Mouse (Mus musculus) B cell, adult 2 months (primary cell): ENCODE measurements around the gene Slc24a2.

ENCODE experiments used
- DNase-seq, 2 experiments: peaks; one replicate each; pipeline ENCODE4 v3.0.0; 2022

Gene Slc24a2

GRCm38 (mm10) chr4:87115726-87116125, 114.6 kb downstream of the Slc24a2 start:
- DNase-seq: no peak

- no peak for DNase-seq
These were observed 120.8 kb downstream of the Slc24a2 start for GRCm38 (mm10) chr4:87109331-87110059.

- DNase-seq: no peak
These were observed 129.3 kb downstream of the Slc24a2 start for GRCm38 (mm10) chr4:87100936-87101335.

- no peak for DNase-seq
These were observed 134.1 kb downstream of the Slc24a2 start for GRCm38 (mm10) chr4:87096186-87096585.

- no peak for DNase-seq
These were observed 136.7 kb downstream of the Slc24a2 start for GRCm38 (mm10) chr4:87093612-87094011.

- DNase-seq: no peak
These were observed 139.4 kb downstream of the Slc24a2 start for GRCm38 (mm10) chr4:87090841-87091240.

- no peak for DNase-seq
These were observed 141.6 kb downstream of the Slc24a2 start for GRCm38 (mm10) chr4:87088713-87089112.

- DNase-seq: no peak
These were observed 142.7 kb downstream of the Slc24a2 start for GRCm38 (mm10) chr4:87087597-87087996.

GRCm38 (mm10) chr4:87086933-87087577, 143.2 kb downstream of the Slc24a2 start:
- no peak for DNase-seq

- no peak for DNase-seq
These were observed 149.0 kb downstream of the Slc24a2 start for GRCm38 (mm10) chr4:87081321-87081720.

GRCm38 (mm10) chr4:87079305-87079704, 151.0 kb downstream of the Slc24a2 start:
- no peak for DNase-seq

- DNase-seq: no peak
These were observed 151.6 kb downstream of the Slc24a2 start for GRCm38 (mm10) chr4:87078726-87079125.

- DNase-seq: no peak
These were observed 154.5 kb downstream of the Slc24a2 start for GRCm38 (mm10) chr4:87075761-87076160.

GRCm38 (mm10) chr4:87068121-87068520, 162.2 kb downstream of the Slc24a2 start:
- DNase-seq: no peak

- DNase-seq: no peak
These were observed 165.1 kb downstream of the Slc24a2 start for GRCm38 (mm10) chr4:87065227-87065626.

GRCm38 (mm10) chr4:87064561-87064960, 165.7 kb downstream of the Slc24a2 start:
- DNase-seq: no peak

GRCm38 (mm10) chr4:87062771-87063253, 167.5 kb downstream of the Slc24a2 start:
- no peak for DNase-seq

- no peak for DNase-seq
These were observed 168.6 kb downstream of the Slc24a2 start for GRCm38 (mm10) chr4:87061696-87062095.

- DNase-seq: no peak
These were observed 172.7 kb downstream of the Slc24a2 start for GRCm38 (mm10) chr4:87057572-87057971.

GRCm38 (mm10) chr4:87055768-87056167, 174.5 kb downstream of the Slc24a2 start:
- DNase-seq: no peak

GRCm38 (mm10) chr4:87052881-87053280, 177.4 kb downstream of the Slc24a2 start:
- DNase-seq: no peak

- DNase-seq: no peak
These were observed 181.2 kb downstream of the Slc24a2 start for GRCm38 (mm10) chr4:87049061-87049460.

GRCm38 (mm10) chr4:87047131-87047530, 183.1 kb downstream of the Slc24a2 start:
- no peak for DNase-seq

GRCm38 (mm10) chr4:87043296-87043695, 187.0 kb downstream of the Slc24a2 start:
- DNase-seq: no peak
